Mouse (Mus musculus): ENCODE measurements around the gene Rnf144b. TPM values are rescaled to one million over a fixed set of nuclear protein-coding genes. Genes with fewer than 3 reads are reported as not detected.

Gene Rnf144b
- total RNA-seq, 2 experiments from 2014 or later: 35.6 to 44.5 TPM

- no peak for DNase-seq
Measured at GRCm38 (mm10) chr13:47124449-47124848, 2.0 kb downstream of the Rnf144b start.

- DNase-seq: no peak
Measured at GRCm38 (mm10) chr13:47124986-47125385, 2.5 kb downstream of the Rnf144b start.

- DNase-seq: no peak
Measured at GRCm38 (mm10) chr13:47125595-47125994, 3.1 kb downstream of the Rnf144b start.

DNA sequence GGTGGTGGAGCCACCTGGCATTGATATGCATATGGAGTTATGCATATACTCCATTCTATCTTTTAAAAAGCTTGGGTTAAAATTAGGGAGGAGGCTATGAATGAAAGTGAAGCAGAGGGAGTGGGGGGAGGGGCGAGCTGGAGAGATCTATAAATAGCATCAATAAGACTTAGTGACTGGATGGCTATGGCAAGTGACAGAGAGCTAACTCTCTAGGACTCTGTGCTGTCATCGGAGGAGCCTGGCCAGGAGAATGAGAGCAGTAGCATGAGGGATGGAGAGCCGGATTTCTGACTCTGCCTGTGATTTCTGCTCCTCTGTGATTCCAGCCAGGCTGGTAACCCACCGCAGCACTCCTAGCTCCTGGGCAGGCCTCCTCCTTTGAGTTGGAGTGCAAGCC is 6.6 kb downstream of the Rnf144b start:
- no peak for DNase-seq

- no peak for DNase-seq
Measured at GRCm38 (mm10) chr13:47133058-47133457, 10.6 kb downstream of the Rnf144b start.

DNA sequence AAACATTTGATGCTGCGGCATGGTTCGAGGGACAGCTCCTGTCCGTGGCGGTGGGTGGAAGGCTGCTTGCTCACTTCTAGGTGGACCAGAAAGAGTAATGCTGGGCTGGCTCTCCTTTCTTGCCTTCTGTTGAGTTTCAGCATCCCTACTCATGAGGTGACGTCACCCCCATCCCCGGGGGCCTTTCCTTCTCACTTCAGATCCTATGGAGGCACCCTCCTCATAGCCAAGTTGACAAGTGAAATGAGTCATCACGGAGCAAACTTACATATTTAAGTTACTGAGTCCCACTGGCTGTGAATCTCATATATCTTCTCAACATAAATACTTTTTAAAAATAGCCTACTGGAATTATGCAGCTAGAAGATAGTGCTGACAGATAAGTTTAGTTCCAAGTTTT is 12.4 kb downstream of the Rnf144b start:
- no peak for DNase-seq

DNA sequence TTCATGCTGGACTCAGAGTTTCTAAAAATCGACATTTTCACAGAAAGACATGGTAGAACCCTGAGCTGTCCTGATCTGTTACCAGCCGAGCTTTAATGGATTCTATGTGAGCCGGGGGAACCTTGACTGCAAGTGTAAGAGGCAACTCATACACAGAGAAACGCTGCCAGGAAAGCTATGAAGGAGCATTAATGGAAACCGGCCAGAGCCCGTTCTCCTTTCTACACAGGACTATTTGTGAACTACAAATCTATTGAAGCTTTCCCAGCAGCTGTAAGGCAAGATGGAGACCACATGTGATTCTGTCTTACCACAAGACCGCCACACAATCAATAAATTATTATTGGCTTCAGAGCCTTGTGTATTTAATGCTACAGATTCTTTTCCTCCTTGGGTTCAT is 13.3 kb downstream of the Rnf144b start:
- no peak for DNase-seq

GRCm38 (mm10) chr13:47142764-47143163 is 20.3 kb downstream of the Rnf144b start:
- DNase-seq: no peak

GRCm38 (mm10) chr13:47145939-47146338 is 23.5 kb downstream of the Rnf144b start:
- no peak for DNase-seq

DNA sequence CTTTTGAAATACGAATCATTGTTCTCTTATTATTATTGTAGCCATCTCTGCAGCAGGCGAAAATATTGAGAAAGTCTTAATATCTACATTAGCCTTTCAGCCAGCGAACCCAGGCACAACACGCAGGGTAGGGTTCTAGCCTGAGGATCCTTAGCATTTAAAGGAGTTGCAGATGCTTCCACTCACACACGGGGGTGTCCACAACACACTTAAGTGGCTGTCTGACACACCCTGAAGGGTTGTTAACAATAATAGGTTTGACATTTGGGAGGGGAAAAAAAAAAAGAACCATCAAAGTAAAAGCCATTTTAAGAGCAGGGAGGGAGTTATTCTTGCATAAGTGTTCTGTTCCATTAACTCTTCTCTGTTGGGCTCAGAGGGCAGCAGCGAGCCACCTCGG is 23.9 kb downstream of the Rnf144b start:
- DNase-seq: no peak

- DNase-seq: no peak
Measured at GRCm38 (mm10) chr13:47148573-47148972, 26.1 kb downstream of the Rnf144b start.

DNA sequence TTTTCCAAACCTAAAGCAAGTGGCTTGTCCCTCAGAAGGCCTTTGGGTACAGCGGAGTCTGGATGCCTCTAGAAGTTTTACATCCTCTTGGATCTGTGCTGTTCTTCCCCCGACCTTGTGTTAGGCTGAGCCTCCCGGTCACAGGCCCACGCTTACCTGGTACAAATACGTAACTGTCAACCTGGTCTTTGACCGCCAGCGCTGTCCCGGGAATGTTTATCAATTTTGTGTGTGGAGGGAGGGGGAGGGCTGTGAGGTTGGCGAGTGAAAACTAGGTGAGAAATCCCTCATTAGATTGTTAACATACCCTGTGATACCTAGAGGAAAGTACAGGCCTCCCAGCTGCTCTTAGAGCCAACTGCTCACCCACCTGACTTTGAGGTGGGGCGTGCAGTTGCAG is 27.5 kb downstream of the Rnf144b start:
- DNase-seq: no peak

DNA sequence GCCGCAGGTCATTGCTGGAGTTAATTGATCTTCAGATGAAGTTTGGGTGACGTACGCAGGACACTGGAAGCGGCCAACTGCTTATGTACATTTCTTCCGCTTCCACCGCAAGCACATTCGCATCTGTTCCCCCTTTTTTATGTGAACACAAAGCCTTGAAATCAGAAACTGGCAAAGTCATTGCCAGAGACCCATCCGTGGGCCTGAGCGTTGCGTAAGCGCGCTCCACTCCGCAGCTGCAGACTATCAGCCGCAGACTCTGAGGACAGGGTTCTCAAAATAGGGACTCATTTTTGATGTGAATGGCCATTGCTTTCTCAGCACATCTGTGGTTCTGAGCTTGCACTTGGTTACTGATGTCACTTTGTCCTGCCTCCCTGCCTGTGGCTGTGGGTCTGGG is 28.6 kb downstream of the Rnf144b start:
- peak in 1 of 2 experiments; percentile 61 for DNase-seq

DNA sequence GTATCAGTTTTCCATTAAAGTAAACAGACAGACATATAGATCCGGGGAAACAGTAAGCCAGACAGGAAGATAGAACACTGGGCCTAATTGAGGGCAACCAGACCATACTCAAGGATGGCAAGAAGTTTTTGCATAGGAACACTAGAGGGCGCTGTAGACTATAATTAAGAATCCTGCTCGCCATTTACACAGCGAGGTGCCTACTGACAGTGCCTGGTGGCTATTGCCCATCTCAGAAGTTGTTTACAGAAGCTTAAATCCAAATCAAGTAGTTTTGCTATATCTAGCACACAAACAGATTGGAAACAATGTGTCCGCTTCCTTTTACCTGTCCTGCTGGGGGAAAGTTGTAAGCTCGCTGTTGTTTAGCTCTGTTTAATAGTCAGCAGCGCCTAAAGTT is 29.9 kb downstream of the Rnf144b start:
- peak; percentile 58 to 68 for DNase-seq

GRCm38 (mm10) chr13:47153206-47153605 is 30.8 kb downstream of the Rnf144b start:
- DNase-seq: no peak

GRCm38 (mm10) chr13:47154866-47155265 is 32.4 kb downstream of the Rnf144b start:
- DNase-seq: peak in 1 of 2 experiments; percentile 18

DNA sequence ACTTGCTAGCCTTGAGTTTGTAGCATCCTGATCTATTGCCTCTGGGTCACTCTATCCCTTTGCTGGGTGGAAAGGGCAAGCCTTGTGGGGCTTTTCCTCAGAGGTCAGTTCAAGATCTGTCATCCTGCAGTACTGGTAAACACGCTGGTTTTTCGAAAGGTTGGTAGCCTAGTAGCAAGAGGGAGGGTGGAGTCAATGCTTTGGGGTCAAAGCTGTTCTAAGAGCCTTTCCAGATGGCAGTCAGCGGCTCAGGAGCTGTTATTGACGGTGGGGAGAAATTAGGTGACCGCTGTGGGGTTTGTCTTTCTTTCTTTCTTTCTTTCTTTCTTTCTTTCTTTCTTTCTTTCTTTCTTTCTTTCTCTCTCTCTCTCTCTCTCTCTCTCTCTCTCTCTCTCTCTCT is 34.4 kb downstream of the Rnf144b start:
- no peak for DNase-seq

DNA sequence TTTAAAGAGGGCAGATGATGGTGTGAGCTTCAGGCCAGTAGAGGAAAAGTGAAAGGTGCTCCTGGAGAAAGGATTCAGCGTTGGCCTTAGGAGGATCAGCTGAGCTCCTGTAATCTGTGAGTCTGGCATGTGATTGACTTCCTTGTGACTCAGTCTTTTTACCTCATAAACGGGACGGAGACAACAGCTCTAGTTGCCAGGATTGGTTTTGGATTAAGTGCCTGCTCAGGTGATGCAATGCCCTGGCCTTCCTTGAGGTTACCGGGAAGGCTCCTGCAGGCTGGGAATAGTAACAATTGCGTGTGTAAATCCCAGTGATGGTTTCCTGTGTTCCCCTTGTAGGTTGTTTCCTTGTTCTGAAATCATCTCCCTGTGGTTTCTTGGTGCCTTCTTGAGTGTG is 39.5 kb downstream of the Rnf144b start:
- no peak for DNase-seq

DNA sequence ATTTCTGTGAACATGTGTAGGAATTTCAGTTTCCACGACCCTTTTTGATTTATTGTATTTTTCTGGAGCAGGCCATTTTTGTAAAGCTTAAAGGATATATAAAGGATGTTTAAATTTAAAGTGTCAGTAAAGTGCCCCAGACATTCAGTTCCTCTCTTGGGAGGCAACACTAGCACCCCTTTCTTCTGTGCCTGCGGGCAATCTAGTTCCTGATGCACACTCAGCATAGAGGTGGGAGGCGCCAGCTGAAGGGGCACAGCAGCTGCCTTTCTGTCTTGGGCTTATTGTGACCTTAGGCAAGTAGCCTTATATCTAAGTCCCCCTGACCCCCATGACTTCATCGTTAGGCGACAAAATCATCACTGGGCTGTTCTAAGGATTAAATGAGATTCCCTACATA is 42.3 kb downstream of the Rnf144b start:
- peak in 1 of 2 experiments; percentile 20 for DNase-seq

- no peak for DNase-seq
Measured at GRCm38 (mm10) chr13:47165261-47165660, 42.8 kb downstream of the Rnf144b start.

DNA sequence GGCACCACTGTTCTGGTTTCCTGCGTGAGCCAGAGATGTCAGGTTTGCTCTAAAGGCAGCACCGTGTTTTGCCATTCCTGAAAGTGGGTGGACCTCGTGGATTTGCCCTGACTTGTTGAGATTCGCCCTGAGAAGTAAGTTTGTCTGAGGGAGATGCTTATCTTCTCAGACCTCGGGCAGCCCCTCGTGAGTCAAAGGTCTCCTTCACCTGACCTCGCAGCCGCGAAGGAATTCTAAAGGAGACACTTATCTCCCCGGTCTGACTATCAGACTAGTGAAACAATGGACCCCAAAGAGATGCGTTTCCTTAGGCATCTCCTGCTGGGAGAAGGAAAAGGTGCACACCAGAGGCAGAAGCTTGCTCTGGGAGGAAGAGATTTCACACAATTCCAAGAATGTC is 46.0 kb downstream of the Rnf144b start:
- no peak for DNase-seq

GRCm38 (mm10) chr13:47170026-47170425 is 47.6 kb downstream of the Rnf144b start:
- no peak for DNase-seq

GRCm38 (mm10) chr13:47170811-47171555 is 48.5 kb downstream of the Rnf144b start:
- DNase-seq: no peak

- no peak for DNase-seq
Measured at GRCm38 (mm10) chr13:47172891-47173290, 50.4 kb downstream of the Rnf144b start.

DNA sequence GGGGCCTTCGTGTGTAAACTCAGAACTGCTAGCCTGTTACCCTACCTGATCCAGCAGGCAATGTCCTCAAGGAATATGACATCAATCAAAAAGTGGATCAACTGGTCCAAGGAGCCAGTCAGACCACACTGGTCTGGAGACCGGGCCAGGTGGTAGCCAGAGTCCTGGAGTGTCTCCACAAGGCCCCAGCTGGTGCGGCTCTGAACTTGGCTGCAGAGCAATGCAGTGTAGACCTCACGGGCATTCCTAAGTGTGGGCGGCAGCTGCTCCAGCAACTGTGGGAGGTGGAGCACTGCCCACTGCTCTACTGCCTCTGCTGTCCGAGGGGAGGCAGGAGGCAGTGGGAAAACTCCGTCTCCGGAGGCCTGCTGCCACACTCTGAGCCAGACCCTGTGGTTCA is 55.7 kb downstream of the Rnf144b start:
- DNase-seq: no peak
